Mouse (Mus musculus) cerebellum, postnatal 25 days (tissue): Measurements from ENCODE around the gene Vps52.

Experiments
- DNase-seq, 2 experiments: peaks; one replicate each; pipeline ENCODE4 v3.0.0; 2021; ENCODE audit warnings: mixed read lengths in 2 of 2

Gene Vps52

GRCm38 (mm10) chr17:33955555-33956214 lies at the start of gene Vps52, which contains the start of gene Rps18:
Gene Vps52 (plus strand): TSS chr17:33955812.
Gene Rps18 (minus strand): TSS chr17:33956001.
- peak; percentile 96 for DNase-seq

GRCm38 (mm10) chr17:33908331-33909076 lies 47.1 kb upstream of the Vps52 start:
- peak; percentile 73 to 76 for DNase-seq

DNA sequence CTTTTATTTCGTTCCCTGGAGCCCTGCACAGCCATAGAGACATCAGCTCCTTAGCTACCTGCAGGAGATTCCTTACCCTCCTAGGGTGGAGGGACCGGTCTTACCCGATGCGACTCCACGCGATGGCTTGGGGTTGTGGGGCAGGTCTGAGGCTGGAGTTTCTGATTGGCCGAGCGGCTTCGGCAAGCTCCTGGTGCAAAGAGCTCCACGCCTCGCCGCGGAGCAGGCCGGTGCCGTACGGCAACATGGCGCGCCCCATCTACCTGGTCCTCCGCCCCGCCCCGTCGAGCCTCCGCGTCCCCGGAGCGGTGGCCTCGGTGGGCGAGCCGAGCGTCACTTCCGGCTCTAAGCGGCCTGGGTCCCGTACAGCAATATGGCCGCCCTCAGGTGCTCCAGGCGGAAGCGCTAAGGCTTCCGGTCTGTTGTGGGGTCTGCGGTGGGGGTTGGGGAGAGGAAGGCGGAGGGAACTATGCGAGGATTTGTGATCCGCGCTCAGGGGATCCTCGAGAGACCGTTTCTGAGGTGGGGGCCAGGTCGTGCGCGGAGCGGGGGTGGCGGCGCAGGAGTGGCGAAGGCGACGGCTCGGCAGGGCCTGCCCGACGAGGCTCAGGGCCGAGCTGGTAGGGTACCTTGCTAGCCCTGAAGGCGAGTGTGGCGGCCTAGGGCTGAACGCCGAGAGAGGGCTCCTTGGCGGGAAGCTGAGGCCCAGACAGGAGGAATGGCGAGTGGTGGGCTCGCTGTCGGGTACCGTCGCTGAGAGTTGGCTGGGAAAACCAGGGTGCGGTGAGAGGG lies 46.3 kb upstream of the Vps52 start, which contains the start of gene Daxx:
Gene Daxx (plus strand): TSS at position 338 of the 792 bp plus-strand sequence.
- DNase-seq, result peak; percentile 98 to 99

DNA sequence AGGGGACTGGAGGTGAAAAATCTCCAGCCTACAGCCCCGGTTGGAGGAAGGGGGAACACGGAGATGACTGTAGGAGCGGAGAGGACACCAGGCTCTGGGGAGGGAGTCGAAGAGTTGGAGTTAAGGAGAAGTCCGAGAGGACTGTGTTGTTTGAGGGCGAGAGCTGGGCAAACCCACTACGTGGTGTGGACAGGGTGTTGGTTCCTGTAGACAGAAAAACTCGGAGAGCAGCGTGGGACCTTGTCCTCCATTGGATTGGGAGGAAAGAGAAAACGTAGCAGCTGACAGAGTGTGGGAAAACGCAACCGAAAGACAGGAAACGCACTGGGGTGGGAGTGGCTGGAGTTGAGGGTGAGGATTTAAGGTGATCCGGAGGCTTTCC lies 45.8 kb upstream of the Vps52 start:
- no peak for DNase-seq

DNA sequence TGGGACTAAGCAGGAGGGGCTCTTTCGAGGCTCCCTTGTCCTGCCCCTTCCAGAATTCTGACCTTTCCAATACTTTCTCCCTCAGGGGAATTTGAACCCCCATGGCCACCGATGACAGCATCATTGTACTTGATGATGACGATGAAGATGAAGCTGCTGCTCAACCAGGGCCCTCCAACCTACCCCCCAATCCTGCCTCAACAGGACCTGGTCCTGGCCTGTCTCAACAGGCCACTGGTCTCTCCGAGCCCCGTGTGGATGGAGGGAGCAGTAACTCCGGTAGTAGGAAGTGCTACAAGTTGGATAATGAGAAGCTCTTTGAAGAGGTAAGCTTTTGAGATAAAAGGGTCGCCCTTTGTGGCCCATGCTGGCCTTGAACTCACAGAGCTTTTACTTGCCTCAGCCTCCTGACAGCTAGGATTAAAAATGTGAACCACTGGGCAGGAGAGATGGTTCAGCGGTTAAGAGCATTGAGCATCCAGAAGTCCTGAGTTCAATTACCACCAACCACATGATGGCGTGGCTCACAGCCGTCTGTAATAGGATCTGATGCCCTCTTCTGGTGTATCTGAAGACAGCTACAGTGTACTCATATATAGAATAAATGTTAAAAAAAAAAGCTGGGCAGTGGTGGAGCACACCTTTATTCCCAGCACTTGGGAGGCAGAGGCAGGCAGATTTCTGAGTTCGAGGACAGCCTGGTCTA lies 45.1 kb upstream of the Vps52 start:
- DNase-seq, result no peak

DNA sequence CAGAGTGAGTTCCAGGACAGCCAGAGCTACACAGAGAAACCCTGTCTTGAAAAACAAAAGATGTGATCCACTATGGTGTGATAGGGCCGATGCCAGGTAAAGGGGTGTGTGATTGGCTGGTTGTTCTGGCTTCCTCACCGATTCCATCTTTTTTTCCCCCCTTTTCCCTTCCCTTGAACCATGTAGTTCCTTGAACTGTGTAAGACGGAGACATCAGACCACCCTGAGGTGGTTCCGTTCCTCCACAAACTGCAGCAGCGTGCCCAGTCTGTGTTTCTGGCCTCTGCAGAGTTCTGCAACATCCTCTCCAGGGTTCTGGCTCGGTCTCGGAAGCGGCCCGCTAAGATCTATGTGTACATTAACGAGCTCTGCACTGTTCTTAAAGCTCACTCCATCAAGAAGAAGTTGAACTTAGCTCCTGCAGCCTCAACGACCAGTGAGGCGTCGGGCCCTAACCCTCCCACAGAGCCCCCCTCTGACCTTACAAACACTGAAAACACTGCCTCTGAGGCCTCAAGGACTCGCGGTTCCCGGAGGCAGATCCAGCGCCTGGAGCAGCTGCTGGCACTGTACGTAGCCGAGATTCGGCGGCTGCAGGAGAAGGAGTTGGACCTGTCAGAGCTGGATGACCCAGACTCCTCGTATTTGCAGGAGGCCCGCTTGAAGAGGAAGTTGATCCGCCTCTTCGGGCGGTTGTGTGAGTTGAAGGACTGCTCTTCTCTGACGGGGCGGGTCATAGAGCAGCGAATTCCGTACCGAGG lies 44.4 kb upstream of the Vps52 start:
- DNase-seq, result no peak

- DNase-seq, result no peak
Measured at GRCm38 (mm10) chr17:33911813-33912414, 43.7 kb upstream of the Vps52 start.

DNA sequence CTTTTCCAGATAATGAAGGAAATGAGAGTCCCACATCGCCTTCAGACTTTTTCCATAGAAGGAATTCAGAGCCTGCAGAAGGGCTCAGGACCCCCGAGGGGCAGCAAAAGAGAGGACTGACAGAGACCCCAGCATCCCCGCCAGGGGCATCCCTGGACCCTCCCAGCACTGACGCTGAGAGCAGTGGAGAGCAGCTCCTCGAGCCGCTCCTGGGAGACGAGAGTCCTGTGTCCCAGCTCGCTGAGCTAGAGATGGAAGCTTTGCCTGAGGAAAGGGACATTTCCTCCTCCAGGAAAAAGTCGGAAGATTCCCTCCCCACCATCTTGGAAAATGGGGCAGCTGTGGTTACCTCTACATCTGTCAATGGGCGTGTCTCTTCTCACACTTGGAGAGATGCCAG lies 42.3 kb upstream of the Vps52 start:
- no peak for DNase-seq

DNA sequence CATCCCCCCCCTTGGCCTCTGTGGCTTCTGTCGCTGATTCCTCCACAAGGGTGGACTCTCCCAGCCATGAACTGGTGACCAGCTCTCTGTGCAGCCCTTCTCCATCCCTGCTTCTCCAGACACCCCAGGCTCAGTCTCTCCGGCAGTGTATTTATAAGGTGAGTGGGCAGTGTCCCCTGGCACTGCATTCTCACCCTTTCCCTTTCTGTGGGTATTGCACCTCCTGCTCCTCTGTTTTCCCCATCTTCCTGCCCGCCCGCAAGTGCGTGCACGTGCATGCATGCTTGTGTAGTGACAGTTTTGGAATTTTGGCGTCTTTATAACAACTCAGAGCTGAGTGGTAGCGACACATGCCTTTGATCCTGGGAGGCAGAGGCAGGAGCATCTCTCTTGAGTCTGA lies 41.7 kb upstream of the Vps52 start:
- DNase-seq, result no peak

GRCm38 (mm10) chr17:33914969-33915391 lies 40.6 kb upstream of the Vps52 start:
- DNase-seq, result no peak

DNA sequence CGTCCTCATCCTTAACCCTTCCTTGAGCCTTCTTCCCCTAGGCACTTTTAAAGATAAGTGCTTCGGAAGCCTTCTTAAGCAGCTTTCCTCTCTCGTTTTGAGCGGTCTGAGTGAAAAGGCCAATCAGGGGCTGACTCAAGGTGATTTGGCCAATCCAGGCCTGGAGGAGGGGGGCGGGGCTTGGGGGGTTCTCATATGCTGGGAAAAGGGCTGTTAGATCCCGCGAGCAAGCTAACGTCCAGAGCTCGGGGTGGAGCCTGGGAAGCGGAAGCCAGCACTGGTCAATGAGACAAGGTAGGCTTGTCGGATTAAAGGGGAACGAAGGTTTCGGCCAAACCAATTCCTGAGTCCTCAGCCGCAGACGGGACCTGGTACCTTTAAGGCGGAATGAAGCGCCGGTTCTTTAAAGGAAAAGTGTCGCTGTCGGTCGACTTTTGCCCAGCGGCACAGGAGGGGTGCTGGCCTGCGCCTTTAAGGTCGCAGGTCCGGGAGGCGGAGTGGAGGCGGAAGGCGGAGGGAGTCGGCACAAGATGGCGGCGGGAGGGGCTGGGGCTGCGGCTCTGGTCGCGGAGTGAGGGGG lies 39.9 kb upstream of the Vps52 start, which contains the start of the genes Tapbp and Zbtb22:
Gene Tapbp (plus strand): TSS at position 229 of the 580 bp plus-strand sequence.
Gene Zbtb22 (plus strand): TSS at position 234 of the 580 bp plus-strand sequence.
- DNase-seq, result peak; percentile 98

- DNase-seq, result peak in 1 of 2 experiments; percentile 15
Measured at GRCm38 (mm10) chr17:33916294-33916693, 39.3 kb upstream of the Vps52 start.

DNA sequence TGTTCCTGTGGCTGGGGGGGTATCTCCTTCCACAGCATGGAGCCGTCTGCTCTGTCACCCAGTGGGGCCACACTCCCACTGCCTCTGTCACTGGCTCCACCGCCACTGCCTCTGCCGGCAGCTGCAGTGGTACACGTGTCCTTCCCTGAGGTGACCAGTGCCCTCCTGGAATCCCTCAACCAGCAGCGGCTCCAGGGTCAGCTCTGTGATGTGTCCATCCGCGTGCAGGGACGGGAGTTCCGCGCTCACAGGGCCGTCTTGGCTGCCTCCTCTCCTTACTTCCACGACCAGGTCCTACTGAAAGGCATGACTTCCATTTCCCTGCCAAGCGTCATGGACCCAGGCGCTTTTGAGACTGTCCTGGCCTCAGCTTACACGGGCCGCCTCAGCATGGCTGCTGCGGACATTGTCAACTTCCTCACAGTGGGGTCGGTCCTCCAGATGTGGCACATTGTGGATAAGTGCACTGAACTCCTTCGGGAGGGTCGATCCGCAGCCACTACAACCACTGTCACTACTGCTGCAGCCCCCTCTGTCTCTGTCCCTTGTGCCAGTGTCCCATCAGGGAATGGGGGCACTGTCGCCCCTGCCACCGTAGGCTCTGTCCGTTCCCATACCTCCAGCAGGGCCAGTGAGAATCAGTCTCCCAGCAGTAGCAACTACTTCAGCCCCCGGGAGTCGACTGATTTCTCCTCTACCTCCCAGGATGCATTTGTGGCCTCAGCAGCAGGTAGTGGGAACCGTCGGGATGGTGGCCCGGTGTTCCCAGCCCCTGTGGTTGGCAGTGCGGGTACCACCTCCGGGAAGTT lies 38.6 kb upstream of the Vps52 start:
- DNase-seq, result peak in 1 of 2 experiments; percentile 17

GRCm38 (mm10) chr17:33917656-33918292 lies 37.8 kb upstream of the Vps52 start:
- no peak for DNase-seq

GRCm38 (mm10) chr17:33918293-33919203 lies 37.1 kb upstream of the Vps52 start:
- DNase-seq, result peak in 1 of 2 experiments; percentile 12

- peak; percentile 59 to 76 for DNase-seq
Measured at GRCm38 (mm10) chr17:33919351-33920281, 36.0 kb upstream of the Vps52 start.
